19 mouse cellular contexts compared by ENCODE assay signal in genomic region chr1:40677306-40677705, GRCm38 (mm10). TPM values are rescaled to one million over a fixed set of nuclear protein-coding genes. Genes with fewer than 3 reads are reported as not detected.
A peak's percentile ranks its signal among the peaks of the same experiment; 100 is the strongest.
DNase-seq lines count a peak whose midpoint lies in the region; ATAC-seq and TF ChIP-seq lines count a peak whose summit lies in the region.
"Had no signal": no experiment of that assay in that cellular context is flagged by ENCODE, and none has a peak within 500 bp of the region (broad histone marks: within the 10 kb centered on the region; RNA-seq: fewer than 3 reads in every experiment).

No protein-coding gene starts in this region.

- no peak overlapping the region for H3K4me3 ChIP-seq in kidney, postnatal 0 days (replicated peaks; ENCODE audit: low read depth, low read length)
- H3K4me3 ChIP-seq in hindbrain, embryonic 11.5 days (ENCODE audit: low read depth, low read length), result no peak overlapping the region
- H3K4me3 ChIP-seq: embryonic facial prominence, embryonic 15.5 days; forebrain, embryonic 12.5 days; midbrain, embryonic 15.5 days had no signal

- H3K36me3 ChIP-seq in kidney, postnatal 0 days (ENCODE audit: insufficient read depth, low read length), result no peaks in the 10 kb centered on the region
- H3K36me3 ChIP-seq in hindbrain, embryonic 11.5 days (ENCODE audit: control insufficient read depth, insufficient read depth, low read length), result no peaks in the 10 kb centered on the region
- H3K36me3 ChIP-seq: embryonic facial prominence, embryonic 15.5 days; forebrain, embryonic 12.5 days; G1E; midbrain, embryonic 15.5 days had no signal

- peak; percentile 19 for DNase-seq in gastrocnemius, postnatal 14 days
- no peak for DNase-seq in gastrocnemius, postnatal 36 days
- peak; percentile 34 for DNase-seq in kidney, postnatal 0 days (ENCODE audit: low spot score)
- no peak for DNase-seq in kidney, adult 11 months
- DNase-seq in 3T3-L1 (ENCODE audit: low read depth, low spot score), result peak; percentile 4
- DNase-seq in cerebellum, postnatal 10 days, result no peak
- no peak for DNase-seq in hindbrain, embryonic 11.5 days (ENCODE audit: low spot score)
- DNase-seq: adrenal gland, adult 8-10 months; B cell, adult 2 months; cerebellum, adult 11-12 months; lung, adult 18-20 months; right cerebral cortex, postnatal 25 days; thymus, adult 18-20 months had no signal

- H3K9me3 ChIP-seq in kidney, postnatal 0 days (replicated peaks; ENCODE audit: low read length), result no peaks in the 10 kb centered on the region
- no peaks in the 10 kb centered on the region for H3K9me3 ChIP-seq in hindbrain, embryonic 11.5 days (ENCODE audit: control insufficient read depth, low read length)
- H3K9me3 ChIP-seq: embryonic facial prominence, embryonic 15.5 days; forebrain, embryonic 12.5 days; midbrain, embryonic 15.5 days had no signal

- intact Hi-C loops in gastrocnemius, postnatal 14 days (cut with DNase I; ENCODE audit: low total_unique reads), result no loop called here
- intact Hi-C loops in gastrocnemius, postnatal 36 days (cut with DNase I), result no loop called here

- H3K27ac ChIP-seq in kidney, postnatal 0 days, result no peak overlapping the region
- no peak overlapping the region for H3K27ac ChIP-seq in hindbrain, embryonic 11.5 days (ENCODE audit: low read depth, low read length)
- H3K27ac ChIP-seq: embryonic facial prominence, embryonic 15.5 days; forebrain, embryonic 12.5 days; hindbrain, embryonic 14.5 days; midbrain, embryonic 15.5 days had no signal

- peaks cover 5% of the 10 kb centered on the region; the same call in 1 of the 2 replicates for H3K27me3 ChIP-seq in kidney, postnatal 0 days (ENCODE audit: insufficient read depth, low read length)
- peaks cover 30% of the 10 kb centered on the region for H3K27me3 ChIP-seq in hindbrain, embryonic 11.5 days (ENCODE audit: control insufficient read depth, insufficient read depth, low read length)

- TF ChIP-seq CTCF in kidney, postnatal 0 days (IDR thresholded peaks at IDR 0.05; ENCODE audit: low read depth), result peak; percentile 62

- WGBS in kidney, postnatal 0 days, result 48% methylated on average over 5 of the region's 5 CpGs
- 46% methylated on average over 5 of the region's 5 CpGs for WGBS in hindbrain, embryonic 11.5 days

- no peak overlapping the region for H3K4me2 ChIP-seq in kidney, postnatal 0 days (ENCODE audit: low read length)
- H3K4me2 ChIP-seq in hindbrain, embryonic 11.5 days (replicated peaks; ENCODE audit: low read depth, low read length), result no peak overlapping the region
- H3K4me2 ChIP-seq: embryonic facial prominence, embryonic 15.5 days; forebrain, embryonic 12.5 days; hindbrain, embryonic 14.5 days; midbrain, embryonic 15.5 days had no signal

- H3K9ac ChIP-seq in kidney, postnatal 0 days (ENCODE audit: low read depth, low read length), result no peak overlapping the region
- no peak overlapping the region for H3K9ac ChIP-seq in hindbrain, embryonic 11.5 days (ENCODE audit: low read depth, low read length)
- H3K9ac ChIP-seq: embryonic facial prominence, embryonic 15.5 days; forebrain, embryonic 12.5 days; hindbrain, embryonic 14.5 days; midbrain, embryonic 15.5 days had no signal

- H3K4me1 ChIP-seq in kidney, postnatal 0 days (replicated peaks; ENCODE audit: insufficient read depth, low read length), result peaks cover 6% of the 10 kb centered on the region; the same call in 1 of the 2 replicates
- H3K4me1 ChIP-seq in hindbrain, embryonic 11.5 days (replicated peaks; ENCODE audit: control insufficient read depth, insufficient read depth, low read length), result peaks cover 6% of the 10 kb centered on the region; the same call in 1 of the 2 replicates

- no peak for ATAC-seq in kidney, postnatal 0 days (replicated peaks; ENCODE audit: low FRiP score, low read depth)
- peak; percentile 35; the same call in 1 of the 2 replicates for ATAC-seq in common myeloid progenitor, adult 5-6 weeks (replicated peaks; ENCODE audit: low read depth, poor library complexity, severe bottlenecking)
- ATAC-seq in hindbrain, embryonic 11.5 days (ENCODE audit: low FRiP score), result no peak
- ATAC-seq: midbrain, embryonic 15.5 days had no signal

RNA-seq across cellular contexts. Expression of gene Slc9a2, which starts 3.1 kb away (rescaled TPM):
- 10 to 100 TPM; 19.5 to 20.8 TPM for total RNA-seq in gastrocnemius, postnatal 14 days (2021)
- 10 to 100 TPM; 18.5 to 21.0 TPM for total RNA-seq in gastrocnemius, postnatal 36 days (2021)
- polyA plus RNA-seq in kidney, postnatal 0 days (2015; fragmentation: Nextera tagmentation; extraction: Ambion mirVana), result 6.4 and 7.4 TPM in 2 replicates
- 0.29 and 0.50 TPM in 2 replicates for total RNA-seq in common myeloid progenitor, adult 5-6 weeks (2017)
- 0.06 TPM in 1 of 2 replicates, not detected in the other for polyA plus RNA-seq in hindbrain, embryonic 11.5 days (2014; fragmentation: Nextera tagmentation; extraction: Ambion mirVana)
- polyA plus RNA-seq: G1E had no signal

Comparison
In these comparisons a context has a peak if more than half of its experiments do, and no peak if none do; other contexts are left out.
1. DNase-seq: peak in gastrocnemius, postnatal 14 days (single experiment), kidney, postnatal 0 days (single experiment) and 3T3-L1 (single experiment); none in gastrocnemius, postnatal 36 days (0 of 2), kidney, adult 11 months (single experiment), cerebellum, postnatal 10 days (0 of 2) and hindbrain, embryonic 11.5 days (single experiment).
2. RNA of gene Slc9a2, which starts 3.1 kb away (total RNA-seq): 18.5 to 21.0 TPM in gastrocnemius, postnatal 36 days and 19.5 to 20.8 TPM in gastrocnemius, postnatal 14 days; 0.29 to 0.50 TPM in common myeloid progenitor, adult 5-6 weeks; every median in the first group is over 10 times any median in the second.